Mouse (Mus musculus): Measurements from ENCODE around the gene Obscn. TPM values are rescaled to one million over a fixed set of nuclear protein-coding genes. Genes with fewer than 3 reads are reported as not detected.

Gene Obscn
- polyA plus RNA-seq, 1 experiment from 2014 or later, result 0.42 TPM

GRCm38 (mm10) chr11:58947798-58948528 lies 188.2 kb downstream of the Obscn start:
- ATAC-seq (ENCODE audit: insufficient number of reproducible peaks, insufficient read depth, low FRiP score, low TSS enrichment, low read depth), result no peak; the same call in 1 of the 2 replicates

GRCm38 (mm10) chr11:58947306-58947705 lies 188.9 kb downstream of the Obscn start:
- Histone ChIP-seq H3K9me3 (no peaks in the 10 kb centered on the region), H3K27me3 (peaks cover 38% of the 10 kb centered on the region), H3K4me1 (peaks cover 13% of the 10 kb centered on the region; the same call in 1 of the 2 replicates), H3K27ac (no peak overlapping the region), H3K9ac (no peak overlapping the region), H3K4me3 (no peak overlapping the region), H3K36me3 (no peaks in the 10 kb centered on the region), H3K4me2 (peak overlapping the region; percentile 70)
- 73% methylated on average over 3 of the region's 3 CpGs for WGBS
- ATAC-seq (ENCODE audit: insufficient number of reproducible peaks, insufficient read depth, low FRiP score, low TSS enrichment, low read depth), result no peak

More at GRCm38 (mm10) chr11:58947798-58948528, 188.2 kb downstream of the Obscn start:
- Histone ChIP-seq H3K9me3 (no peaks in the 10 kb centered on the region), H3K27me3 (peaks cover 38% of the 10 kb centered on the region), H3K4me2 (peak overlapping the region; percentile 70), H3K4me3 (peak overlapping the region; percentile 49), H3K36me3 (no peaks in the 10 kb centered on the region), H3K27ac (peak overlapping the region; percentile 93), H3K4me1 (peaks cover 14% of the 10 kb centered on the region; the same call in 1 of the 2 replicates), H3K9ac (peak overlapping the region; percentile 54)
- 15% methylated on average over 23 of the region's 23 CpGs for WGBS

Small RNA genes within 50 kb of the gene (microRNA-seq; reads per million reads assigned to microRNA genes)
- not detected for gene Gm44313

Other genes with a start within 250 kb of the Obscn start
- 6.9 and 7.5 TPM in 2 replicates for gene Zfp39, start 232.2 kb downstream of the Obscn start, polyA plus RNA-seq (2015; fragmentation: Nextera tagmentation; extraction: Ambion mirVana)
- gene Btnl10, start 218.5 kb downstream of the Obscn start, polyA plus RNA-seq (2015; fragmentation: Nextera tagmentation; extraction: Ambion mirVana), result 0.14 TPM in 1 of 2 replicates, not detected in the other
- 254 and 255 TPM in 2 replicates for gene Rnf187, start 197.5 kb downstream of the Obscn start, polyA plus RNA-seq (2015; fragmentation: Nextera tagmentation; extraction: Ambion mirVana)
- 45.4 and 46.9 TPM in 2 replicates for gene Hist3h2ba, start 187.5 kb downstream of the Obscn start, polyA plus RNA-seq (2015; fragmentation: Nextera tagmentation; extraction: Ambion mirVana)
- 34.0 and 34.3 TPM in 2 replicates for gene Hist3h2a, start 181.7 kb downstream of the Obscn start, polyA plus RNA-seq (2015; fragmentation: Nextera tagmentation; extraction: Ambion mirVana)
- gene Trim17, start 181.7 kb downstream of the Obscn start, polyA plus RNA-seq (2015; fragmentation: Nextera tagmentation; extraction: Ambion mirVana), result 0.25 and 0.55 TPM in 2 replicates
- 21.7 and 23.5 TPM in 2 replicates for gene Trim11, start 158.3 kb downstream of the Obscn start, polyA plus RNA-seq (2015; fragmentation: Nextera tagmentation; extraction: Ambion mirVana)
- gene Iba57, start 27.3 kb upstream of the Obscn start, polyA plus RNA-seq (2015; fragmentation: Nextera tagmentation; extraction: Ambion mirVana), result 3.3 and 3.6 TPM in 2 replicates
- gene Gjc2, start 46.8 kb upstream of the Obscn start, polyA plus RNA-seq (2015; fragmentation: Nextera tagmentation; extraction: Ambion mirVana), result 0.21 and 0.28 TPM in 2 replicates
- gene Guk1, start 55.8 kb upstream of the Obscn start, polyA plus RNA-seq (2015; fragmentation: Nextera tagmentation; extraction: Ambion mirVana), result 124 and 142 TPM in 2 replicates
- 90.7 and 97.1 TPM in 2 replicates for gene Mrpl55, start 66.1 kb upstream of the Obscn start, polyA plus RNA-seq (2015; fragmentation: Nextera tagmentation; extraction: Ambion mirVana)
- 36.8 and 45.5 TPM in 2 replicates for gene 2310033P09Rik, start 71.9 kb upstream of the Obscn start, polyA plus RNA-seq (2015; fragmentation: Nextera tagmentation; extraction: Ambion mirVana)
- 693 and 702 TPM in 2 replicates for gene Arf1, start 91.9 kb upstream of the Obscn start, polyA plus RNA-seq (2015; fragmentation: Nextera tagmentation; extraction: Ambion mirVana)
- gene Wnt3a, start 154.3 kb upstream of the Obscn start, polyA plus RNA-seq (2015; fragmentation: Nextera tagmentation; extraction: Ambion mirVana), result 3.7 and 4.0 TPM in 2 replicates
- gene Wnt9a, start 170.5 kb upstream of the Obscn start, polyA plus RNA-seq (2015; fragmentation: Nextera tagmentation; extraction: Ambion mirVana), result 6.9 and 7.3 TPM in 2 replicates
- not detected in 2 replicates for gene Prss38, start 239.3 kb upstream of the Obscn start, polyA plus RNA-seq (2015; fragmentation: Nextera tagmentation; extraction: Ambion mirVana)